ENCODE assay signal across 14 mouse cellular contexts in the genomic region with DNA sequence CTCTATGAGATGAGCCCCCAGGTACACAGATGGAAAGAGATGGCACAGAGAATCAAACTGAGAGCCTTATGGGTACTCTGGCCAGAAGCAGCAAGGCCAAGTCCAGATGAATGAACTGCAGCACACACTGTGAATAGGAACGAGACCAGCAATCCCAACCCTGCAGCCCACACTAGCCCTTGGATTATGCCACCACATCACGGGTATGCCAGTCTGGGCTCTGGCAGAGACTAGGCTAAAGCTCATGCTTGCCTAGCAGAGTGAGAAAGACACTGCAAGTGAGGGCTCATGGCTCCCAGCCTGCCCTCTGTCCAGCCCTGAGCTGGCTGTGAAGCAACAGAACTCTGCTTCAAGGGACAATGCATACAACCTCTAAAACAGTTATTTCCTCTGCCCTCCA. TPM values are rescaled to one million over a fixed set of nuclear protein-coding genes. Genes with fewer than 3 reads are reported as not detected.
"Had no signal": no experiment of that assay in that cellular context is flagged by ENCODE, and none has a peak within 500 bp of the region (broad histone marks: within the 10 kb centered on the region; RNA-seq: fewer than 3 reads in every experiment).

No protein-coding gene starts in this region.

- H3K4me3 ChIP-seq: limb, embryonic 12.5 days; liver, embryonic 13.5 days; lung, embryonic 15.5 days; megakaryocyte, embryonic 14.5 days had no signal

- H3K27me3 ChIP-seq: liver, embryonic 13.5 days; lung, embryonic 15.5 days had no signal

- H3K9me3 ChIP-seq: limb, embryonic 12.5 days; liver, embryonic 13.5 days; lung, embryonic 15.5 days; megakaryocyte, embryonic 14.5 days had no signal

- H3K9ac ChIP-seq: limb, embryonic 12.5 days; liver, embryonic 13.5 days; liver, postnatal 0 days; lung, embryonic 15.5 days had no signal

- H3K4me1 ChIP-seq: limb, embryonic 12.5 days; liver, embryonic 13.5 days had no signal

- DNase-seq: kidney, postnatal 10 days; kidney, postnatal 4 days; liver; liver, embryonic 13.5 days; liver, postnatal 0 days; lung, postnatal 14 days; thymus, postnatal 4 days had no signal

- H3K27ac ChIP-seq: limb, embryonic 12.5 days; liver, embryonic 13.5 days; lung, embryonic 15.5 days; macrophage; stomach, postnatal 0 days had no signal

- H3K4me2 ChIP-seq: limb, embryonic 12.5 days; liver, embryonic 13.5 days; lung, embryonic 15.5 days; midbrain, embryonic 11.5 days had no signal

- H3K36me3 ChIP-seq: limb, embryonic 12.5 days; liver, embryonic 13.5 days; lung, embryonic 15.5 days had no signal

- ATAC-seq: liver, postnatal 0 days; midbrain, embryonic 16.5 days had no signal

RNA-seq across cellular contexts. Expression of a gene that starts 26.7 kb away (rescaled TPM):
- polyA plus RNA-seq: liver, embryonic 13.5 days; macrophage; stomach, postnatal 0 days had no signal
